Mouse (Mus musculus) CH12.LX (cell line): Measurements from ENCODE around the gene Slc6a4. TPM values are rescaled to one million over a fixed set of nuclear protein-coding genes. Genes with fewer than 3 reads are reported as not detected.

ENCODE experiments used
- DNase-seq: peaks from one replicate; pipeline ENCODE4 v3.0.0-alpha.2; 2013; ENCODE audit errors: extremely low read depth
- H3K27ac ChIP-seq: 2 replicates; pipeline ENCODE4 v1.5.1; 2012; ENCODE audit warnings: low read depth, mild to moderate bottlenecking, control low read depth, moderate library complexity; ENCODE audit not compliant: insufficient read depth
- H3K27me3 ChIP-seq: replicated peaks from 2 replicates; pipeline ENCODE3; 2012; ENCODE audit warnings: inconsistent platforms
- H3K36me3 ChIP-seq, 2 experiments: replicated peaks in 1 of 2; 2 replicates each; pipeline versions ENCODE3 to v1.6.1; 2012; ENCODE audit warnings: inconsistent platforms in 1 of 2, low read length in 1 of 2, mild to moderate bottlenecking in 1 of 2, mixed read lengths in 1 of 2, moderate library complexity in 1 of 2; ENCODE audit not compliant: control insufficient read depth in 1 of 2, insufficient read depth in 1 of 2
- H3K4me1 ChIP-seq, 2 experiments: 2 replicates each; pipeline ENCODE4 v1.6.1; 2012; ENCODE audit warnings: inconsistent platforms in 1 of 2, moderate library complexity in 1 of 2; ENCODE audit not compliant: insufficient read depth in 2 of 2, control insufficient read depth in 1 of 2
- H3K4me2 ChIP-seq: 2 replicates; pipeline ENCODE4 v1.6.1; 2012; ENCODE audit warnings: low read depth, mild to moderate bottlenecking, control low read depth; ENCODE audit not compliant: poor library complexity, insufficient read depth, severe bottlenecking
- H3K4me3 ChIP-seq, 3 experiments: fragments of 150-350 bp in 1 of 3; sonication (generic) in 1 of 3; replicated peaks in 1 of 3; 2 replicates each; pipeline versions ENCODE3 to v1.5.1; 2011 to 2012; ENCODE audit warnings: low read depth in 2 of 3, low read length in 2 of 3, mild to moderate bottlenecking in 2 of 3, moderate library complexity in 2 of 3, control low read depth in 1 of 3, improper control_type of control experiment in 1 of 3, inconsistent platforms in 1 of 3, mixed read lengths in 1 of 3; ENCODE audit not compliant: poor library complexity in 1 of 3
- H3K79me2 ChIP-seq: replicated peaks from 2 replicates; pipeline ENCODE4 v1.6.1; 2012; ENCODE audit warnings: mild to moderate bottlenecking, moderate library complexity; ENCODE audit not compliant: control insufficient read depth, poor library complexity, insufficient read depth, severe bottlenecking; ENCODE audit errors: extremely low read depth
- H3K9ac ChIP-seq: 2 replicates; pipeline ENCODE4 v1.6.1; 2012; ENCODE audit warnings: low read depth, mild to moderate bottlenecking, control low read depth, moderate library complexity; ENCODE audit not compliant: insufficient read depth
- H3K9me3 ChIP-seq: replicated peaks from 2 replicates; pipeline ENCODE3; 2012; ENCODE audit warnings: low read length, inconsistent platforms, mixed read lengths
- BHLHE40 ChIP-seq: IDR thresholded peaks from 2 replicates; pipeline ENCODE4 v1.6.1; 2011; ENCODE audit warnings: mild to moderate bottlenecking, low read depth, low read length, improper control_type of control experiment
- E2F4 ChIP-seq: IDR thresholded peaks from 2 replicates; pipeline ENCODE4 v1.6.1; 2011; ENCODE audit warnings: low read depth, low read length, improper control_type of control experiment; ENCODE audit not compliant: insufficient replicate concordance
- EP300 ChIP-seq: IDR thresholded peaks from 2 replicates; pipeline ENCODE4 v1.6.1; 2011; ENCODE audit warnings: low read length, improper control_type of control experiment
- ETS1 ChIP-seq: conservative IDR thresholded peaks from 2 replicates; pipeline ENCODE4 v1.6.1; 2012; ENCODE audit warnings: low read depth, mild to moderate bottlenecking, inconsistent platforms, low read length, improper control_type of control experiment, moderate library complexity
- HCFC1 ChIP-seq: IDR thresholded peaks from 2 replicates; pipeline ENCODE4 v1.6.1; 2012; ENCODE audit warnings: low read depth, mild to moderate bottlenecking, inconsistent platforms, low read length, improper control_type of control experiment
- IRF4 ChIP-seq: IDR thresholded peaks from 2 replicates; pipeline ENCODE4 v1.6.1; 2014; ENCODE audit warnings: low read depth, mild to moderate bottlenecking, inconsistent platforms, low read length, improper control_type of control experiment
- JUN ChIP-seq: IDR thresholded peaks from 2 replicates; pipeline ENCODE4 v1.6.1; 2011; ENCODE audit warnings: low read depth, mild to moderate bottlenecking, low read length, improper control_type of control experiment, moderate library complexity; ENCODE audit not compliant: insufficient read depth
- KAT2A ChIP-seq: IDR thresholded peaks from 2 replicates; pipeline ENCODE4 v1.6.1; 2012; ENCODE audit warnings: low read length, improper control_type of control experiment, inconsistent platforms; ENCODE audit not compliant: insufficient replicate concordance
- MAX ChIP-seq: IDR thresholded peaks from 2 replicates; pipeline ENCODE4 v1.6.1; 2011; ENCODE audit warnings: low read length, improper control_type of control experiment
- MEF2A ChIP-seq: IDR thresholded peaks from 2 replicates; pipeline ENCODE4 v1.6.1; 2014; ENCODE audit warnings: low read depth, mild to moderate bottlenecking, inconsistent platforms, low read length, improper control_type of control experiment, borderline replicate concordance
- MXI1 ChIP-seq: IDR thresholded peaks from 2 replicates; pipeline ENCODE4 v1.6.1; 2011; ENCODE audit warnings: mild to moderate bottlenecking, low read depth, low read length, improper control_type of control experiment
- MYC ChIP-seq: IDR thresholded peaks from 2 replicates; pipeline ENCODE4 v1.6.1; 2011; ENCODE audit warnings: low read depth, mild to moderate bottlenecking, improper control_type of control experiment, low read length
- NELFE ChIP-seq: IDR thresholded peaks from 2 replicates; pipeline ENCODE4 v1.6.1; 2011; ENCODE audit warnings: low read depth, low read length, improper control_type of control experiment
- PAX5 ChIP-seq: IDR thresholded peaks from 2 replicates; pipeline ENCODE4 v1.6.1; 2012; ENCODE audit warnings: low read length, inconsistent platforms, mixed read lengths
- POLR2A ChIP-seq: IDR thresholded peaks from 2 replicates; pipeline ENCODE4 v1.6.1; 2011; ENCODE audit warnings: low read depth, mild to moderate bottlenecking, improper control_type of control experiment, low read length
- RAD21 ChIP-seq: IDR thresholded peaks from 2 replicates; pipeline ENCODE4 v1.6.1; 2011; ENCODE audit warnings: low read depth, mild to moderate bottlenecking, low read length, improper control_type of control experiment, moderate library complexity
- SIN3A ChIP-seq: IDR thresholded peaks from 2 replicates; pipeline ENCODE4 v1.6.1; 2012; ENCODE audit warnings: low read length, improper control_type of control experiment, inconsistent platforms
- SMC3 ChIP-seq: IDR thresholded peaks from 2 replicates; pipeline ENCODE4 v1.6.1; 2011; ENCODE audit warnings: low read depth, low read length, improper control_type of control experiment
- TBP ChIP-seq: conservative IDR thresholded peaks from 2 replicates; pipeline ENCODE4 v1.6.1; 2011; ENCODE audit warnings: low read depth, low read length, improper control_type of control experiment
- TCF12 ChIP-seq: IDR thresholded peaks from 2 replicates; pipeline ENCODE4 v1.6.1; 2014; ENCODE audit warnings: low read depth, mild to moderate bottlenecking, inconsistent platforms, low read length, improper control_type of control experiment
- USF2 ChIP-seq: conservative IDR thresholded peaks from 2 replicates; pipeline ENCODE4 v1.6.1; 2011; ENCODE audit warnings: low read depth, low read length, improper control_type of control experiment
- ZNF384 ChIP-seq: IDR thresholded peaks from 2 replicates; pipeline ENCODE4 v1.6.1; 2012; ENCODE audit warnings: low read depth, low read length, improper control_type of control experiment, inconsistent platforms
- dilution Hi-C: fragments of 300-500 bp; cut with MboI; formaldehyde crosslinking; loops from 2 replicates; pipeline ENCODE4 v1.14.3; 2020; ENCODE audit warnings: low sequenced_read_pairs; ENCODE audit not compliant: extremely low pct_unique_long_range_greater_than_20kb, extremely low pct_ligation_motif_present
- in situ Hi-C: fragments of 300-500 bp; cut with MboI; formaldehyde crosslinking; loops from 3 replicates; pipeline ENCODE4 v1.14.3; 2019; ENCODE audit warnings: low sequenced_read_pairs, low pct_ligation_motif_present, low pct_unique_long_range_greater_than_20kb, mixed read lengths
- polyA plus RNA-seq: library from polyadenylated mRNA; unstranded; fragments of >175 nt; gene quantifications from 2 replicates; pipeline ENCODE4 v1.2.1, GENCODE M21; 2012; ENCODE audit warnings: low read depth; ENCODE audit not compliant: insufficient read length
- total RNA-seq, 2 experiments: library from RNA; depleted of rRNA; stranded (reverse); fragments of 300-350 nt in 1 of 2; fragments of >200 nt in 1 of 2; gene quantifications; 2 replicates each; pipeline ENCODE4 v1.2.3; 2012 to 2014

Gene Slc6a4
- total and polyA plus RNA-seq, 3 experiments = not detected

- TF ChIP-seq HCFC1 (peak; percentile 93), EP300 (no peak), MXI1 (peak; percentile 60), KAT2A (peak; percentile 86; the same call in 1 of the 2 replicates), MYC (no peak)
- TF ChIP-seq, all 38 proteins: peak for 18
Measured at GRCm38 (mm10) chr11:77078273-77079134, 80.1 kb downstream of the Slc6a4 start, which contains the start of gene Nsrp1 (continued).

GRCm38 (mm10) chr11:77079361-77079760 is 81.0 kb downstream of the Slc6a4 start:
- TF ChIP-seq IRF4 = no peak
- TF ChIP-seq USF2 = no peak
- no peak for TF ChIP-seq ETS1
- no peak for TF ChIP-seq POLR2A
- TF ChIP-seq SIN3A = no peak
- no peak for TF ChIP-seq PAX5
- no peak for TF ChIP-seq MYC
- TF ChIP-seq E2F4 = no peak
- TF ChIP-seq TBP = no peak
- TF ChIP-seq RAD21 = no peak
- TF ChIP-seq TCF12 = no peak
- no peak for TF ChIP-seq MAX
- no peak for TF ChIP-seq MEF2A
- TF ChIP-seq NELFE = no peak
- no peak for TF ChIP-seq ZNF384
- TF ChIP-seq JUN = no peak
- no peak for TF ChIP-seq SMC3
- no peak for TF ChIP-seq BHLHE40
- no peak for TF ChIP-seq KAT2A
- dilution Hi-C loops = no loop called here
- Histone ChIP-seq H3K9me3 (no peaks in the 10 kb centered on the region), H3K9ac (no peak overlapping the region; the same call in 1 of the 2 replicates), H3K4me3 (no peak overlapping the region), H3K79me2 (peaks cover 12% of the 10 kb centered on the region), H3K4me2 (no peak overlapping the region), H3K27ac (no peak overlapping the region), H3K27me3 (peaks cover 29% of the 10 kb centered on the region), H3K4me1 (peaks cover 0 to 25% of the 10 kb centered on the region in 2 experiments; a peak in 2 of 4 replicates), H3K36me3 (peaks cover 12 to 20% of the 10 kb centered on the region in 2 experiments)
- in situ Hi-C loops = no loop called here
- DNase-seq = no peak

Other genes starting within 250 kb of the Slc6a4 start
- gene Gosr1, start 235.0 kb upstream of the Slc6a4 start, total RNA-seq (2012; rRNA removed) = 21.2 and 23.8 TPM in 2 replicates
- gene Gosr1, start 235.0 kb upstream of the Slc6a4 start, total RNA-seq (2014; rRNA removed) = 40.2 and 41.2 TPM in 2 replicates
- gene Gosr1, start 235.0 kb upstream of the Slc6a4 start, polyA plus RNA-seq = 46.6 and 53.9 TPM in 2 replicates
- gene Cpd, start 151.6 kb upstream of the Slc6a4 start, total RNA-seq (2012; rRNA removed) = 11.2 and 20.0 TPM in 2 replicates
- 28.5 and 31.5 TPM in 2 replicates for gene Cpd, start 151.6 kb upstream of the Slc6a4 start, total RNA-seq (2014; rRNA removed)
- gene Cpd, start 151.6 kb upstream of the Slc6a4 start, polyA plus RNA-seq = 23.1 and 27.7 TPM in 2 replicates
- not detected in 2 replicates for gene Tmigd1, start 96.4 kb upstream of the Slc6a4 start, total RNA-seq (2012; rRNA removed)
- gene Tmigd1, start 96.4 kb upstream of the Slc6a4 start, total RNA-seq (2014; rRNA removed) = not detected in 2 replicates
- gene Tmigd1, start 96.4 kb upstream of the Slc6a4 start, polyA plus RNA-seq = not detected in 2 replicates
- 167 and 184 TPM in 2 replicates for gene Blmh, start 73.8 kb upstream of the Slc6a4 start, total RNA-seq (2012; rRNA removed)
- gene Blmh, start 73.8 kb upstream of the Slc6a4 start, total RNA-seq (2014; rRNA removed) = 212 and 233 TPM in 2 replicates
- 261 and 316 TPM in 2 replicates for gene Blmh, start 73.8 kb upstream of the Slc6a4 start, polyA plus RNA-seq
- gene Nsrp1, start 79.8 kb downstream of the Slc6a4 start, total RNA-seq (2012; rRNA removed) = 17.6 and 21.9 TPM in 2 replicates
- gene Nsrp1, start 79.8 kb downstream of the Slc6a4 start, total RNA-seq (2014; rRNA removed) = 8.8 and 9.3 TPM in 2 replicates
- 45.7 and 58.4 TPM in 2 replicates for gene Nsrp1, start 79.8 kb downstream of the Slc6a4 start, polyA plus RNA-seq
- 0.29 and 0.38 TPM in 2 replicates for gene Efcab5, start 190.4 kb downstream of the Slc6a4 start, total RNA-seq (2012; rRNA removed)
- 0.24 and 0.27 TPM in 2 replicates for gene Efcab5, start 190.4 kb downstream of the Slc6a4 start, total RNA-seq (2014; rRNA removed)
- gene Efcab5, start 190.4 kb downstream of the Slc6a4 start, polyA plus RNA-seq = 0.43 and 0.97 TPM in 2 replicates
- gene Ssh2, start 217.7 kb downstream of the Slc6a4 start, total RNA-seq (2012; rRNA removed) = 6.3 and 6.5 TPM in 2 replicates
- 5.2 and 5.9 TPM in 2 replicates for gene Ssh2, start 217.7 kb downstream of the Slc6a4 start, total RNA-seq (2014; rRNA removed)
- gene Ssh2, start 217.7 kb downstream of the Slc6a4 start, polyA plus RNA-seq = 11.4 and 14.6 TPM in 2 replicates